Mouse (Mus musculus): ENCODE results near the gene Col17a1.

Col17a1 gene

DNA sequence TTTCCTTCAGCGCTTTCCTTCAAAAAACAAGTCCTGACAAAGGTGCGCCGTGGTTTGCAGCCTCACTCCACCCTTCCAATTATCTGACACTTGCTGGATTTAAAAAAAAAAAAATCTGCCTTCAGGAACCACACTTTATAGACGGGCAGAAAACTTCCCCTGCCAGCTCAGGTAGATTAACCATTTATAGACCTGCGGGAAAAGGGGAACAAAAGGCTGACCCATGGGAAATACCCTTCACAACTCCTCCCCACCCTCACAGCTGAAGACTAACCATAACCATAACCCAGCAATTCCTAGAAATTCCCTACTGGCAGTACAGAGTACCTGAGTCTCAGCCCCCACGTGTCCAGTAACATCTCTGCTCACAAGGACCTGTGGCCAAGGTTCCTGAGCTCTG lies at the start of gene Col17a1:
Col17a1 (minus strand) TSS at position 101 of the 400 bp plus-strand sequence.
- DNase-seq (ENCODE audit: low spot score) = no peak

DNA sequence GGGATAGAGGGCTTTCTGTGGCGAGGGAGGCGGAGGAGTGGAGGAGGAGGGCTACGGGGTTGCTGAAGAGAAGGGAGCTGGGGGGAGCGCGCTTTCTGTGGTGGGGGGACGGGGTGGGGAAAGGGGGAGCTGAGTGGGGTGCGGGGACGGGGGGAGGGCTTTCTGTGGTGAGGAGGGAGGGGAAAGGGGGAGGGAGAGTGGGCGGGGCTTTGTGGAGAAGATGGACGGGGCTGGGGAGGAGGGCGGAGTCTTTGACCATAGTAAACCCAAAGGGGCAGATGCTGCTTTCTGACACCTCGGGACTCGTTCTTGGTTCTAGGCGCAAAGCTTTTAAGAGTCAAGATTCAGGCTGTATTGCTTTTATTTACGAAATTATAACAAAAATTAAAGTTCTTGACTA lies 40.0 kb upstream of the Col17a1 start:
- peak; percentile 76 for DNase-seq (ENCODE audit: low spot score)

GRCm38 (mm10) chr19:47731071-47731881 lies 39.4 kb upstream of the Col17a1 start, which contains the start of gene Sfr1:
Gene Sfr1, plus strand, starts transcription at chr19:47731682.
- peak; percentile 98 for DNase-seq (ENCODE audit: low spot score)

DNA sequence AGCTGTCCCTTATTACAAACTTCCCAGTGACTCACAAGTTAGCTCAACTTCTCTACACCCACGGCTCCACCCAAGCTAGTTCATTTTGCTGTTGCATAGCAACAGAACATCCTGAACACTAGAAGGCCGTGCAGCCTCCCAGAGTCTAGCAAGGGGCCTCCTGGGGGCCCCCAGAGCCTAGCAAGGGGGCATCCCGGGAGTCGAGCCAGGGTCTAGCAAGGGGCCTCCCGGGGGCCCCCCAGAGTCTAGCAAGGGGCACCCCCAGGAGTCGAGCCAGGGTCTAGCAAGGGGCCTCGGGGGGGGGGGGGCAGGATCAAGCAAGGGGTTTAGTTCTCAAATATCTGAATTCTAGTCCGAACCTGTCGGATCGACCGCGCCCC lies 38.8 kb upstream of the Col17a1 start:
- DNase-seq (ENCODE audit: low spot score) = peak; percentile 85

- DNase-seq (ENCODE audit: low spot score) = no peak
Observed at GRCm38 (mm10) chr19:47725643-47726140, 33.8 kb upstream of the Col17a1 start.

- DNase-seq (ENCODE audit: low spot score) = no peak
Observed at GRCm38 (mm10) chr19:47724903-47725302, 33.0 kb upstream of the Col17a1 start.

GRCm38 (mm10) chr19:47722471-47722870 lies 30.6 kb upstream of the Col17a1 start:
- DNase-seq (ENCODE audit: low spot score) = no peak

DNA sequence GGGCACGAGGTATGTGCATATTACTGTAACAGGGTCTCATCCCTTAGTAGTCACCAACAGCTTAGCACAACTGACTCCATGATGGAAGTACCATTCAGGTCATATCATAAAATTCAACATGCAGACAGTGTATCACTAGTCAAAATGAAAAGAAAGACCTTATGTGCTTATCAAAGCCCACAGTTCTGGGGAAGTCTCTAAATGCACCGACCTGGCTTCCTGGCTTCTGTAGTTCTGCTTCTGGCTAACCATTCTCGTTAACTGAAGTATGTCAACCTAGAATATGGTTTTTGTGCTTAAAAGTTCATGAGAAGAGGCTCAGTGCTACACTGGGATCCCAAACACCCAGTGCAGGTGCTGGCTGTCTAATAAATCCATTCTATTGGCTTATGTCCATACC lies 27.3 kb upstream of the Col17a1 start:
- no peak for DNase-seq (ENCODE audit: low spot score)

DNA sequence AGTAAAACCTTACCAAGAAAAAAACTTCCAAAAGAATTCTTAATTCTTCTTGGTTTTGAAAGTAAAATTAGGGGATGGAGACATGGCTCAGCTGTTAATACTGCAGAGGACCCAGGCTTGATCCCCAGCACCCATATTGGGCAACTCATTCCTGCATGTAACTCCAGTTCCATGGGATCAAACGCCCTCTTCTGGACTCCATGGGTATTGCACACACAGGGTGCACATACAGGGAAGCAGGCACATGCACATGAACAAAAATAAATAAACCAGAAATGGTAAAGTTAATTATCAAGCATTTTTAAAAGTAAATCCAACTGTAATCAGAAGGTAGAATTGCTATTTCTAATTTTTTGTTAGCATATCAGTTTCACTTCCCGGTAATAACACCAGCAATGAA lies 24.2 kb upstream of the Col17a1 start:
- DNase-seq (ENCODE audit: low spot score) = no peak

- no peak for DNase-seq (ENCODE audit: low spot score)
Observed at GRCm38 (mm10) chr19:47713457-47713856, 21.6 kb upstream of the Col17a1 start.

- no peak for DNase-seq (ENCODE audit: low spot score)
Observed at GRCm38 (mm10) chr19:47710376-47710775, 18.5 kb upstream of the Col17a1 start.

DNA sequence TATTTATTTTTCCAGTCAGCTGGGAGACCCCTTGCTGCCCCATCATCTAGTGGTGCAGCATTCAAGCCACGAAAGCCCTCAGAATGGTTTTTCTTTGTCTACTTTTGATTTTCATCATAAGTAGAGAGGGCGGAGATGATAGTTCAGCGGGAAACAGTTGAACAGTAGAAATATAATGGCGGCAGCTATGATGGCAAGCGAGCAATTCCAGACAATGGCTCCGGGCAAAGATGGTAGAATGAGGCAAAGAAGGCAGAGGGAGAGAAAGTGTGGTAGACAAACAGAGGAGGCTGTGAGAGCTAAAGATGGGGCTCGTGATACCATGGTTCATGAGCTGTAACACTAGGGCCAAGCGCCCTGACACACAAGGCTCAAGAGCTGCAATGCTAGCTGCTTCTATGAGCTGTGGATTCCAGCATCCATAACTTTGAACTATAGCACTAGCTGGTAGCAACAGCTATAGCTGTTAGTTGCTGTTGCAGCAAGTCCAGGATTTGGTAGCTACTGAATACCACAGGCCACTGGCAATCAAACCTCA lies 13.9 kb upstream of the Col17a1 start:
- no peak for DNase-seq (ENCODE audit: low spot score)

GRCm38 (mm10) chr19:47705080-47705771 lies 13.3 kb upstream of the Col17a1 start:
- DNase-seq (ENCODE audit: low spot score) = no peak

DNA sequence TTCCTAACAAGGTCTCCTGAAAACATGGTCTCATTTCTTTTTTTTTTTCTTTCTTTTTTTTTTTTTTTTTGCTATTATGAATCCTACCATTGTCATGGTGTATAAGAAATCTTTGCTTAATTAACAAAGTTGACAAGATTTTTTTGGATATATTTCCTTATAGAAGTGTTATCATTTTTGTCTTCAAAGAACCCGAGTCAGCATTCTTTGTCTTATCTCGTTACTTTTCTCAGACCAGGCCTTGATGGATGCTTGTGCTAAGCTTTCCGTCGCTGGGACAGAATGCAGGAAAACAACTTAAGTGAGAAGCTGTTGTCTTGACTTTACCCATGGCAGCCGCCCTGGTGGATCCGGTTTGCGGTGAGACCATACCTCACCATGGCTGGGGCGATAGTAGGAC lies 8.6 kb upstream of the Col17a1 start:
- no peak for DNase-seq (ENCODE audit: low spot score)

GRCm38 (mm10) chr19:47699743-47700142 lies 7.8 kb upstream of the Col17a1 start:
- DNase-seq (ENCODE audit: low spot score) = no peak

DNA sequence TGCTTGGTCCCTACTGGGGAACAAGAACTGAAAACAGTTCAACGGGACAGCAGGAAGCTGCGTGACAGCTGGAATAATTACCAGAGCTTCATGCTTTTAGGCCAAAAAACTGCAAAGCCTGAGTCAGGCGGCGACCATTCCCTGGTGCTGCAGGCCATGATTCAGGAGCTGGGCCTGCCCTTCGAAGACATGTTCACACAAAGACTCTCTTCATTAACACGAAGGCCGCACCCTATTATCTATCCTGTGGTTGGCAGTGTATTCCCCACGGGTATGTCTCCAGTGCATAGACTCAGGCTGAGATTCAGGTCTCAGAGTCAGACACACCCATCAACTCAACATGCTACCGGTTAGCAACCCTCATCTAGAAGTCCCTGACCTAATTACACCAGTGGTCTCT lies 6.4 kb upstream of the Col17a1 start:
- DNase-seq (ENCODE audit: low spot score) = no peak

- no peak for DNase-seq (ENCODE audit: low spot score)
Observed at GRCm38 (mm10) chr19:47697067-47697466, 5.2 kb upstream of the Col17a1 start.

DNA sequence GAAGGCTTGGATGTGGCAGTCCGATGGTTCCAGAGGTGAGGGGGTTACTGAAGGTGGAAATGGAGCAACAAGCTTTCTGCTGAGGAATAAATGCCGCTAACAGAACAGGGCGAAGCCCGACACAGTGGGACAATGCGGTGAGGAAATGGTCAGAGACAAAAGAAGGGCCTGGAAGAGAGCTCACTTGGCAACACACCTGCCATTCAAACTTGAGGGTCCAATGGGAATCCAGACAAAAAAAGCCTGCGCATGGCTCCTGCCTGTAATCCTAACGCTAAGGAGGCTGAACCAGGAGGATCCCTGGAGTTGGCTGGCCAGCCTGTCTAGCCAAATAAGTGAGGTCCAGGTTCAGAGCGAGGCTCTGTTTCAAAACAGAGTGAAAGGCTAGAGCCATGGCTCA lies 4.5 kb upstream of the Col17a1 start:
- no peak for DNase-seq (ENCODE audit: low spot score)

- DNase-seq (ENCODE audit: low spot score) = no peak
Observed at GRCm38 (mm10) chr19:47695725-47696124, 3.8 kb upstream of the Col17a1 start.

DNA sequence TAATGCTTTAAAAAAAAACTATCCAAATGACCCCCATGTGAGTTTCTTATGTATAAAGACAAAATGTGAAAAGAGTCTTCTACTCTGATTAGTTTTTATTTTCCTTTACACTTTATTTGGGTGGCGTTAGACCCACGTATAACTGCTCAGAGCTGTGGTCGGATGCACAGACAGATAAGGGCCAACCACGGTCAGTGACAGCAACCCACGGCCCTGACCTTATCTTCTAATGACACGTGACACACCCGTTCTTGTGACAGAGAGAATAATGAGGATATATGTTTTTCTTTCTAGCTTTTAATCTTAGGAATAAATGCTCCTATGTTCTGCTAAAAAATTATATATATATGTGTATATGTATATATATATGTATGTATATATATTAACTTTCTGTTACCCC lies 2.3 kb downstream of the Col17a1 start:
- no peak for DNase-seq (ENCODE audit: low spot score)

DNA sequence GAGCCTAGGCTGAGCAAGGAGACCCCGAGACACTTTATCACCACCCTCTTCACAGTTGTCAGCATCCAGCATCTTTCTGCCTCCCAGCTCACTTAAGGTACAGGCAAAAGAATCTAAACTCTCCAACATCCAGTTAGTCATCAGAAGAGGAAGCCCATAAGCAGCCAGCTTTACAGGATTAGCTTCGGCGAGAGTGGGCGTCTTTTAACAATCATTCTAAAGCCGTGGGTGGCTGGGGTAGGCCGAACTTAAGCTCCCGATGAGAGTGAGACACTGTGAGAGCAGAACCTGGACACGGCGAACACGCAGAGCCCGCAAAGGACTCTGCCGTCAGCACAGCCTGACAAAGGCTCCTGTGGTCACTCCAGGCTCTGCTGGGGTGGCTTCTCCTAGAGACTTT lies 13.2 kb downstream of the Col17a1 start:
- no peak for DNase-seq (ENCODE audit: low spot score)

GRCm38 (mm10) chr19:47674419-47674818 lies 17.5 kb downstream of the Col17a1 start:
- peak; percentile 60 for DNase-seq (ENCODE audit: low spot score)

- DNase-seq (ENCODE audit: low spot score) = no peak
Observed at GRCm38 (mm10) chr19:47668399-47668798, 23.5 kb downstream of the Col17a1 start.

Measured in embryo, embryonic 10 days (tissue).